Mouse (Mus musculus): ENCODE results near the gene Fdx1.

The Fdx1 gene

DNA sequence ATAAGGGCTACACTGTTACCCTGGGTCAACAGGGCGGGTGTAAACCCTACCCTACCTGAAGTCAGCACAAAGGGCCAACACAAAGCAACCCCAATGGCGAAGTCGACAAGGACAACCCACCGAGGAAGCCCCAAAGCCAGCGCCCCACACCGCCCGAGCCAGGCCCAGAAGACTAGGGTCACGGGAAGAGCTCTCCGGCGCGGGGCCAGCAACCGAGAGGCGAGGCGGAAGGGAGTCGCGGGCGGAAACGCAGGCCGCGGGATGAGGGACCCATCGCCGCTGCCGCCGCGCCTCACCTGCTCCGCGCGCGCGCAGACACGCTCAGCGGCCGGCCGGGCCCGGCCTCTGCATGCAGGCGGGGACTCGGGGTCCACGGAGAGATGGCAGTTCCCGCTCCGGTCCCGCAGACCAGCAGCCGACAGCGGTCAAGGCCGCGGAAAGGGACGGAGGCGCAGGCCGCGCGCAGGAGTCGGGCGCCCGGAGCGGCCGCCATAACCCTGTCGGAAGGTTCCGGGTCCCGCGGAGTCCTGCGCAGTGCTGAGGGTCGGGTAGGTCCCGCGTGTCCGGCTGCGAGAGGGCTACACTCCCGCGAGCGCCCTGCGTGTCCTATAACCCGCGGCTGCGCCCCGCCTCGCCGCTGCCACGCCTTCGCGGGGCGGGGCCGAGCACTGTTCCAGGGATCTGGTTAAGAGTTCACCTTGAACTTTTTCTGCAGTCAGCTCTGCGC lies at the start of gene Fdx1:
Gene Fdx1 (minus strand): TSS at position 582 of the 727 bp plus-strand sequence.
- peak; percentile 72 for DNase-seq (ENCODE audit: low read depth, low spot score)

GRCm38 (mm10) chr9:52012781-52013436 lies 49.6 kb upstream of the Fdx1 start:
- DNase-seq (ENCODE audit: low read depth, low spot score) = no peak

- no peak for DNase-seq (ENCODE audit: low read depth, low spot score)
These were observed 49.0 kb upstream of the Fdx1 start for GRCm38 (mm10) chr9:52012311-52012710.

DNA sequence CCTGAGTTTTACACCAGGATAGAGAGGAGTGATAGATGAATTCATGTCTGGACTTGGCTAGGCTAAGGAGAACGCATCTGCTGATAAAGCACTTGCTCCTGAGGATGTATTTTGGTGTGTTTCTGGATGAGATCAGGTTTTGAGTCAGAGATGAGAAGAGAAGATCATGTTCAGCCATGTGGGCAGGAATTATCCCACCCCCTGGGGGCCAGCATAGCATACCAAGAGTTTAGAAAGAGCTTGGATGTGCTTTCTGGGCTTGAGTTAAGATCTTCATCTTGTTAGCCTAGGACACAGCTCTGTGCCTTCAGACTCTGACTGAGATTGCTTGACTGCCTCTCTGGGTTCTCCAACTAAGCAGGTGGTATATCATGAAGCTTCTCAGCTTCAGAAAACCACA lies 45.2 kb upstream of the Fdx1 start:
- no peak for DNase-seq (ENCODE audit: low read depth, low spot score)

DNA sequence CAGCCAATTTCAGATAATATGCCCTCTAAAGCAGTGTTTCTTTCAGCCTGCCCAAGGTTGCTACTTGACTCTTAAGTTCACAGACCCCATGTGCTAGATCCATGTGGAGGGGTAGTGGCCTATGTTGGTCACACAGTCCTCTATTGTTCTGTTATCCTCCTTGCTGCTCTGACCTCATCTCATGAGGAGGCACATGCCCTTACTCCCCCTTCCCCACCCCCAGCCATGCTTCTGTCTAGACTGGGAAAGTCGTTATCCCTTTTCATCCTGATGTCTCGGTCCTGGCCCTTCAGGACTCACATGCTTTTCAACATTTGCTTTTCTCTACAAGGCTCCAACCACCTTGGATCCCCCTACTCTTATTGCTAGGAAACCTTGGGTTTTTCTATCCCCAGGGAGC lies 44.0 kb upstream of the Fdx1 start:
- no peak for DNase-seq (ENCODE audit: low read depth, low spot score)

GRCm38 (mm10) chr9:52003501-52003900 lies 40.1 kb upstream of the Fdx1 start:
- no peak for DNase-seq (ENCODE audit: low read depth, low spot score)

- DNase-seq (ENCODE audit: low read depth, low spot score) = no peak
These were observed 32.2 kb upstream of the Fdx1 start for GRCm38 (mm10) chr9:51995331-51996099.

DNA sequence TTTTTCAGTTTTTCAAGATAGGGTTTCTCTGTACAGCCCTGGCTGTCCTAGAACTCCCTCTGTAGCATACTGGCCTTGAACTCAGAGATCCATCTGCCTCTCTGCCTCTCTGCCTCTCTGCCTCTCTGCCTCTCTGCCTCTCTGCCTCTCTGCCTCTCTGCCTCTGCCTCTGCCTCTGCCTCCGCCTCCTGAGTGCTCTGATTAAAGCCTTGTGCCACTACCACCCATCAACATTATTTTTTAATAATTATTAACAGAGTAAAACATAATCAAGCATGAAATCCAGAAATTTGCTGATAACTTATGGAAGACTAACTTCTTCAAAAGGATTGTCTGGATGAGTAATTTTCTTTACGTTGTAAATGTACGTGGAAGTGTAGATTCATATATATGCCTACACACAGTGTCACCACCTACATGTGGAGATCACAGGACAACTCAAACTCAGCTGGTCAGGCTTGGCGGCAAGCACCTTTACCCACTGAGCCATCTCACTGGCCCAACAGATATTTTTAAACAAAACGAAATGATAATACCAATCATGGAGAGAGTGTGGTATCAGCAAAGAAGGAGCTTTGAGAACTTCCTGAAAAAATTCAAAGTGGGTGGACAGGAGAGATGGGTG lies 31.4 kb upstream of the Fdx1 start:
- DNase-seq (ENCODE audit: low read depth, low spot score) = no peak

GRCm38 (mm10) chr9:51993486-51994275 lies 30.3 kb upstream of the Fdx1 start:
- DNase-seq (ENCODE audit: low read depth, low spot score) = no peak

- no peak for DNase-seq (ENCODE audit: low read depth, low spot score)
These were observed 28.0 kb upstream of the Fdx1 start for GRCm38 (mm10) chr9:51991241-51991876.

- no peak for DNase-seq (ENCODE audit: low read depth, low spot score)
These were observed 27.5 kb upstream of the Fdx1 start for GRCm38 (mm10) chr9:51990828-51991227.

DNA sequence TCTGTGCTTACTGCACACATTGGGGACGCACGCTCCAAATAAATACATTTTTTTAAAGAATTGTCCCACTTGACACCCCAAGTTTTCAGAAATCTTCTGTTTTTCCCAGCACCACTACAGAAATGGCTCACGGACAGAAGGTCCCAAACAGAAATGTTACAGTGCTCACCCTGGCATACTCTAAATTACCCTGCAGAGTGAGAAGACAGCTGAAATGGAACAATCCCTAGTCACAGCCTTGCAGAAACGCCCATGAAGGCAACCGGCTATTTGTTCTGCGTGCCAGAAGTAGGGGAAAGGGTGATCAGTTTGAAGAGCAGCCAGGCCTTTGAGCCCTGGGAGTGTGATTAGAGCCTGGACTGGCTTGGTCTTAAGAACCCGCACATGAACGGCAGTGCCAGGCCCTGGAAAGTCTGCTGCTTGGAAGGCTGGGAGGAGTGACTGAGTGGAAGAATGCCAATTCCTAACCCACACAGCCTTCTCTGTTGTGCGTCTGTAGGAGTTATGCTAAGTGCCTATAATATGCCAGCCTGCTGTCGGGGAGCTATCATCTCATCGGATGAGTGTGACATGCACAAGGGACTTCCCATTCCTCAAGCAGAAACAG lies 22.2 kb upstream of the Fdx1 start:
- no peak for DNase-seq (ENCODE audit: low read depth, low spot score)

GRCm38 (mm10) chr9:51981131-51981530 lies 17.8 kb upstream of the Fdx1 start:
- DNase-seq (ENCODE audit: low read depth, low spot score) = peak; percentile 58

GRCm38 (mm10) chr9:51979301-51979700 lies 15.9 kb upstream of the Fdx1 start:
- DNase-seq (ENCODE audit: low read depth, low spot score) = no peak

DNA sequence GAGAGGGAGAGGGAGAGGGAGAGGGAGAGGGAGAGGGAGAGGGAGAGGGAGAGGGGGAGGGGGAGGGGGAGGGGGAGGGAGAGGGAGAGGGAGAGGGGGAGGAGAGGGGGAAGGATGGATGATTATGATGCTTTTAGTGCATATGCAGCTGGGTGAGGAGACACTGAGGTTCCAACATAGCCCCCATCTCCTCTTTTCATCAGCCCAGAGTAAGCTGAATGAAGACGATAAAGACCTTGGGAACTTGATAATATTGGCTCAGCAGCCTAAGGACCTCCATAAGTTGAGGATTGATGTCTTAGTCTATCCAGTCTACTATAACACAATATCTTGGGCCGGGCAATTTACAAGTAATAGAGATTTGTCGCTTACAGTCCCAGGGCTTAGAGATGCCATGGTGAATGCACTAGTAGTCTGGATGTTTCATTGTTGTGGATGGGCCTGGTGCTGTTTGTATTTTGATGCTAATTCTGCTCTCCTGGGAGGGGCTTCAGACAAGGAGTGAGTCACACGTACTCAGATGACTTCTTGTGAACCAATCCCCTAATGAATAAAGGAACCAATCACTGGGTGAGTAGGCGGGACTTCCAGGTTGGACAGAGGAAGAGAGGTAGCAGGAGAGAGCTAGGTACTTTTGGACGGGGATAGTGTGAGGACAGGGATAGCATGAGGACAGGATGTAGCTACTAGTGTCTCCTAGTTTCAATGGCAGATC lies 15.3 kb upstream of the Fdx1 start:
- DNase-seq (ENCODE audit: low read depth, low spot score) = no peak

- DNase-seq (ENCODE audit: low read depth, low spot score) = peak; percentile 75
These were observed 14.2 kb upstream of the Fdx1 start for GRCm38 (mm10) chr9:51977439-51978000.

- no peak for DNase-seq (ENCODE audit: low read depth, low spot score)
These were observed 11.5 kb upstream of the Fdx1 start for GRCm38 (mm10) chr9:51974871-51975270.

- no peak for DNase-seq (ENCODE audit: low read depth, low spot score)
These were observed 10.5 kb upstream of the Fdx1 start for GRCm38 (mm10) chr9:51973846-51974245.

DNA sequence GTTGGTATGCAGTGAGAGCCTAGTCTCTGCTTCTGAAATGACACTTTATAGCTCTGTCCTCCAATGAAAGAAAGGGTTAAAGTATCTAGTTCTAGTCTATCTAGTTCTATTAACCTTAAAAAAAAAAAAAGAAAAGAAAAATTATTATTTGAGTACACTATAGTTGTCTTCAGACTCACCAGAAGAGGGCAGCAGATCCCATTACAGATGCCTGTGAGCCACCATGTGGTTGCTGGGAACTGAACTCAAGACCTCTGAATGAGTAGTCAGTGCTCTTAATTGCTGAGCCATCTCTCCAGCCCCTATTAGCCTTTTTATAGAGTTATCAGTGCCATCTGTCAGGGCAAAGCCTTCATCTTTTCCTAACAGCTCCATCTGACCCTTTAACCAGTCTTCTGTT lies 3.0 kb upstream of the Fdx1 start:
- no peak for DNase-seq (ENCODE audit: low read depth, low spot score)
